Mouse (Mus musculus): ENCODE measurements at regions not wholly inside any gene's neighbourhood (a gene's known extent, or its start where the extent isn't known, plus 50 kb on each side); places are given as distances from the start of the nearest gene placed in this dataset.

DNA sequence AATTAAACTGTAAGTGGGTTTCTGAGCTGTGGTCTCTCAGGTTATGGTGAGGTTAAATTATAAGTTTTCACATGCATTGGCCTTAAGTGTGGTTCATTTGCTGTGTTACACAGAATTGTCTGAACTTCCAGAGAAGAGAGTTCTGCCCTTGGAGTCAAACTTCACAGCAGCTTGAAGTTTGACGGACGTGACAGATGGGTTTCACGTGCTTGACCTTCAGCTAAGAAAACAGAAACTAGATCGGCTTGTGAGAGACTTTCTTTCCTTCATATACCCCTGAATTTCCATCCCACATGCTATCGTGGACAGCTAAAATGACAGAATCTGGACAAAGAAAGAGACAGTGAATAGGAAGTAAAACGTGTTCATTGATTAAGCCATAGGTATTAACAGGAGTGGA, 173.8 kb upstream of the AI593442 start:
- TF ChIP-seq POLR2A (IDR thresholded peaks at IDR 0.05; ENCODE audit: borderline replicate concordance, extremely low read depth, insufficient read depth, insufficient read length, poor library complexity, severe bottlenecking): no peak
- no peak for TF ChIP-seq CTCF (IDR thresholded peaks at IDR 0.05; ENCODE audit: borderline replicate concordance, extremely low read depth, insufficient read depth, insufficient read length)

Data from brain, embryonic 14.5 days (tissue).